Mouse (Mus musculus) common myeloid progenitor, adult 5-6 weeks (primary cell): ENCODE data around the gene Hoxa9. TPM values are rescaled to one million over a fixed set of nuclear protein-coding genes. Genes with fewer than 3 reads are reported as not detected.

Experiments
- ATAC-seq: replicated peaks from 2 replicates; pipeline ENCODE4 v1.8.0; 2016; ENCODE audit warnings: low read depth, mild to moderate bottlenecking, moderate TSS enrichment, inconsistent platforms; ENCODE audit not compliant: poor library complexity, severe bottlenecking
- total RNA-seq: library from RNA; stranded (forward); fragments of 200-1000, 187-1606 nt; gene quantifications from 2 replicates; pipeline ENCODE4 v1.2.3, GENCODE M21; 2017

The Hoxa9 gene
- total RNA-seq, 1 experiment from 2014 or later, result 46.4 TPM

DNA sequence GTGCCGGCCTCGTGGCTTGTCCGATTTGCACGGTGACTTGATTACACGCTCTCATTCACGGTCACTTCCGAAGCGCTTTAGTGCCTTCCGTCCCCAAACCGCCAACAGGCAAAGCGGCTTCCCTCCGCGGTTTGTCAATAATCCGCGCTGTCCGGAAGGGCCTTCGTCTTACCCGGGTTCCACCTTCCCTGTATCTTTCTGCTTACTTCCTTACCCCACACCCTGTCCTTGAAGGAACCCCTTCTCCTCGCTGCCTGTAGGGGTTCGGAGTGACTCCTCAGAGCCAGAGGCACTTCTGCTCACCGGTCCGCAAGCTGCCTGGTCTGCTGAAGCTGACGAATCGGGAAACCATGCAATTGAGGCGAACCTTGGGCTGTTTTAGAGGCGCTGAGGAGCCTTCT lies 15.5 kb upstream of the Hoxa9 start:
- peak; percentile 71 for ATAC-seq

- no peak for ATAC-seq
Measured at GRCm38 (mm10) chr6:52245757-52246142, 14.9 kb upstream of the Hoxa9 start, which contains the start of gene Hoxa11. TSS of gene Hoxa11 (minus strand) at chr6:52245810.

GRCm38 (mm10) chr6:52245040-52245756 lies 14.3 kb upstream of the Hoxa9 start:
- ATAC-seq, result no peak

DNA sequence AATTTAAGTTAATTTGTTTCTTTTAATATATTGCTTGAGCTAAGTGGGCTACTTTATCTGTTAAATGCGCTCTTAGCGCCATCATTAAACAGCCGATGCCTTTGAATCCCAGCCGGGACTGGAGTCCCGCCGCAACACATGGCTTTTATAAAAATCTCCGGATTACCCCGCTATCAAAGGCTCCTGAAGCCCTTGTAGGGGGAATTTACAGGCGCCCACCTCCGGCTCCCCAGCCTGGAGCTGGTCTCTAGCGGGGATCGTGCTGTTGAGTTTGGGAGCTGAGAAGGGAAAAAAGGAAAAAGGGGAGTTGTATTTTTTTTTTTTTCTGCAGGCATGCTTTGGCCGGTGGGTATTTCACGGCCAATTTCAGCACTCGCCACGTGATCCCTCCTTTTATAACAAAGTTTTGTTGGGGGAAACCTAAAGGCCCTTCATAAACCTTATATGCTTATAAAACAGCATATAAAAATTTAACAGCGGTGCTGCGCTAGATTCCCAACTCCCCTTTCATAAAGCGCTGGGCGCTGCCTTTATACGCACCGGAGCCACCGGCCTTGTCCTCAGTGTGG lies 13.7 kb upstream of the Hoxa9 start:
- ATAC-seq, result no peak

GRCm38 (mm10) chr6:52243681-52244121 lies 12.8 kb upstream of the Hoxa9 start:
- no peak for ATAC-seq

DNA sequence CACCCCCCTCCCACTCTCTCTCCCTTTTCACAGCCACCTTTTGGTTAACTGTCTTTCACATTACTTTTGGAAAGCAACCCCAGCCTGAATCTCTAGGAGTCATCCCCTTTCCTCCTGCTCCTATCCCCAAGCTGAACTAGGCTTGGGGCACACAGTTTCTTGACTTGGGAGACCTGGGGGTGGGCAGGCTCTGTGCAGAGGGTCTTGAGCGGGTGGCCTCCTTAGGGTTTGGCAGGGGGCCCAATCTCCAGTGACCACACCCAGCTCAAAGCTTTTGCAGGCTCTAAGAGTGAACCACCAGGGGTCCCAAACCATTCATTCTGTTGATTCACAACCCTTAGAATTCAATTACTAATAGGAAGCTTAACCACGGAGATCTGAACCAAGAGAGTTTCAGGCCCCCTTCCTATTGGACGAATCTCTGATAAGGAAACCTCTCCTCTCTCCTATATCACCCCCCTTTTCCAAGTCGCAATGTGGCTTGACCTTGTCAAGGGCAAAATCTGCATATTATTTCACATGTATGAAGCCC lies 12.0 kb upstream of the Hoxa9 start:
- no peak for ATAC-seq

- no peak for ATAC-seq
Measured at GRCm38 (mm10) chr6:52241001-52241621, 10.2 kb upstream of the Hoxa9 start.

DNA sequence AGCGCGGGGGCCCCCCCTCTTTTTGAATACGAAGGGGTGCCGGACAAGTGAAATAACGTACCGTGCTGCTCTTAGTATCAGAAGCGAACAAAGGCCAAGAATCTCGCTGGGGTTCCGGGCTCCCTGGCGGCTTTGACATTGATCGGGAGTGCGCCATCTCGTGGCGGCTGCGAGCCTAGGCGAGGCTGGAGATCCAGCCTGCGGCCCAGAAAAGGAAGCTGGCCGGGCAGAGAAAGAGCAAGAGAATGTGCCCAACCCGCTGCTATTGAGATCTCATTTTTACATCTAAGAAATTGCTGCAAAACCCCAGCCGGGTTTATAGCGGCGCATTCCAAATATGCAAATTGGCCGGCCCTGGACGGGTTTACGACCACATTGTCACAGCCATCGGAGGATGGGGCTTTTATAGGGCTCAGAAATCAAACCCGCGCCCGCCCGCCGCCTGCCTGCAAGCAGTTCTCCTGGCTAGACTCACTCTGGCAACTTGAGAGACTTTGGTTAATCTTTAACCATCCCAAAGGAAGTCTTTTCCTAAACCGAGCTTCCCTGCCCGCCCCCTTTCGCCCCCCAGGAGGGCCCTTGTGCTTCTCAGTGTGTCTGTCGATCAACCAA lies 9.6 kb upstream of the Hoxa9 start, which contains the start of gene Hoxa10:
Hoxa10 (minus strand) TSS at position 466 of the 612 bp plus-strand sequence.
- peak; percentile 87 for ATAC-seq

DNA sequence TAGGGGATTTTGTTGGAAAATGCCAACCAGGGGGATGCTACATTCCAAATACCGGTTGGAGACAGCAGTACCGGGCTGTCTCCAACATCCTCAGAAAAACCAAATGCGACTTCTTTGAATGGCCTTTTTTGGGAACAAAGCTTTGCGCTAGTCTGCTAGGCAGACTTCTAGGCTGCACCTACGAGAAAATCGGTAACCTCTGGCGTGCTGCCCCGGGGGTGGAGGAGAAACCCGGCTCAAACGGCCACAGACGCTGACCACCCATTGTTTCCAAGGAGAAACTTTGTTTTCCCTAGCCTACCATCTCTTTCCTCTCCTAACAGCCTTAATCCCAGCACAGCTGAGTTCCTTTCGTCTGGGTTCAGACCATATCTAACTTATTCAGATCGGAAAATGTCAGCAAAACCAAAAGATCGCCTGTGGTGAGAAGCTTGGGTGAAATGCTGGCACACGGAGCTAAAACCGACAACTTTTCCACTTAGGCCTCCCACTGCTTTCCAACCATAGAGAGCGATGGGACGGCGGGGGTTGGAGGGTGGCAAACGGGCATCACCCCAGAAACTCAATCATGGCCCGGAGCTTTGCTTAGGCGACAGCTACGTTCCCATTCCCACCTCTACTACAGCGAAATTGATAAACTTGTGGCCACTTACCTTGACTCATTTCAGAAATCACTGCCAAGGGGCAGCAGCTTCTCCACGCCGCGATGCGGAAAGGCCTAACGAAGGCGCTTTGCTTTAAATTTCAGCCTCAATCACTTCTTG lies 8.9 kb upstream of the Hoxa9 start:
- no peak for ATAC-seq

DNA sequence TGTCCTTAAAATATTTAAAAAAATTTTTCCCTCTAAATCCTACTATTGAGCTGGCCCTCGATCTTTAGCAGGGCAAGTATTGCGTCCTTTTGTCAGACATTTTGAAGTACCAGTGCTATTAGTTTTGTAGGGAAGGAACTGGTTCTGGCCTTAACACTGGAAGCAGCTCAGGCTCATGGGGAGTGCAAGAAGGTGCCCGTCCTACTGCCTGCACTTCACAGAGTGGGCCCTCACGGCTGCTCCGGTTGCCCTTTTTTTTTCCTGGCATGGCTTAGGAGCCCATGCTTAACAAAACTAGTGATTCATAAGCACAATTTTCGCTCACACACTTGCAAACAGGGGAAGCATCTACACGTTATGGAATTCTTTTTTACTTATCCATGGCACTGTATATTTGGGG lies 8.1 kb upstream of the Hoxa9 start:
- no peak for ATAC-seq

GRCm38 (mm10) chr6:52238155-52238545 lies 7.3 kb upstream of the Hoxa9 start:
- ATAC-seq, result no peak

- ATAC-seq, result no peak
Measured at GRCm38 (mm10) chr6:52237346-52238154, 6.7 kb upstream of the Hoxa9 start.

- ATAC-seq, result no peak
Measured at GRCm38 (mm10) chr6:52236806-52237205, 5.9 kb upstream of the Hoxa9 start.

DNA sequence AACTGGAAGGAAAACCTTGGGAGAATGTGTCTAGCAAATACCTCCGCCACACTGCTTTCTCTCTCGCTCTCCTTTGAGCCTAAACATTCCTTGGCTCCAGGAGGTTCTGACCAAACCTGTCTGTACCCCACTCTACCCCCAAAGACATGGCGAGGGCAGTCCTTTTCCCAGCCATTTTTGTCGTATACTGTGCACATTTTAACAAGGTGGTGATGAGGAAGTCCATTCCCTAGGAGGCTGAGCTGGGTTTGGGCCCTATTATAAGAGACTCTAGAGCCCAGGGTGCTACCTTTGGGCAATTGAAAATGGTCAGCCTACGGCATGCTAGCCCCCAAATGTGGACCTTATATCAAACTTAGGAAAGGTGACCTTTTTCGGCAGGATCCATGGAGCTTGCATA lies 5.0 kb upstream of the Hoxa9 start:
- no peak for ATAC-seq

GRCm38 (mm10) chr6:52235267-52235666 lies 4.4 kb upstream of the Hoxa9 start:
- ATAC-seq, result no peak

- no peak for ATAC-seq
Measured at GRCm38 (mm10) chr6:52234428-52235140, 3.7 kb upstream of the Hoxa9 start.

GRCm38 (mm10) chr6:52233546-52234427 lies 2.9 kb upstream of the Hoxa9 start:
- 0 out of 2 replicates have a peak, but pooled peaks have one; percentile 16 for ATAC-seq
